Mouse (Mus musculus): Measurements from ENCODE around the gene Capn15.

GRCm38 (mm10) chr17:25984556-25985305 lies 865 bp downstream of the Capn15 start:
- no peak for TF ChIP-seq CTCF (IDR thresholded peaks at IDR 0.05; ENCODE audit: low read depth, low read length)
- no peak for TF ChIP-seq GATA1 (IDR thresholded peaks at IDR 0.05; ENCODE audit: borderline replicate concordance, low read length)

All from G1E (cell line).